Mouse (Mus musculus): Measurements from ENCODE around the gene Ankrd44.

The Ankrd44 gene

GRCm38 (mm10) chr1:54888449-54888848 is 37.7 kb downstream of the Ankrd44 start:
- no peak for DNase-seq (ENCODE audit: low spot score in 2 of 2)

GRCm38 (mm10) chr1:54887873-54888272 is 38.3 kb downstream of the Ankrd44 start:
- DNase-seq (ENCODE audit: low spot score in 2 of 2), result no peak

- DNase-seq (ENCODE audit: low spot score in 2 of 2), result no peak
Measured at GRCm38 (mm10) chr1:54882856-54883467, 43.2 kb downstream of the Ankrd44 start.

- no peak for DNase-seq (ENCODE audit: low spot score in 2 of 2)
Measured at GRCm38 (mm10) chr1:54881523-54881922, 44.7 kb downstream of the Ankrd44 start.

GRCm38 (mm10) chr1:54877423-54878073 is 48.6 kb downstream of the Ankrd44 start:
- no peak for DNase-seq (ENCODE audit: low spot score in 2 of 2)

GRCm38 (mm10) chr1:54877014-54877413 is 49.2 kb downstream of the Ankrd44 start:
- DNase-seq (ENCODE audit: low spot score in 2 of 2), result no peak

- DNase-seq (ENCODE audit: low spot score in 2 of 2), result no peak
Measured at GRCm38 (mm10) chr1:54874094-54874493, 52.1 kb downstream of the Ankrd44 start.

GRCm38 (mm10) chr1:54872857-54873616 is 53.1 kb downstream of the Ankrd44 start:
- no peak for DNase-seq (ENCODE audit: low spot score in 2 of 2)

- no peak for DNase-seq (ENCODE audit: low spot score in 2 of 2)
Measured at GRCm38 (mm10) chr1:54871321-54871720, 54.9 kb downstream of the Ankrd44 start.

GRCm38 (mm10) chr1:54870634-54871033 is 55.6 kb downstream of the Ankrd44 start:
- no peak for DNase-seq (ENCODE audit: low spot score in 2 of 2)

- no peak for DNase-seq (ENCODE audit: low spot score in 2 of 2)
Measured at GRCm38 (mm10) chr1:54867226-54867625, 59.0 kb downstream of the Ankrd44 start.

GRCm38 (mm10) chr1:54866131-54866530 is 60.1 kb downstream of the Ankrd44 start:
- DNase-seq (ENCODE audit: low spot score in 2 of 2), result no peak

- DNase-seq (ENCODE audit: low spot score in 2 of 2), result no peak
Measured at GRCm38 (mm10) chr1:54864928-54865652, 61.1 kb downstream of the Ankrd44 start.

- DNase-seq (ENCODE audit: low spot score in 2 of 2), result no peak
Measured at GRCm38 (mm10) chr1:54860361-54860760, 65.8 kb downstream of the Ankrd44 start.

- DNase-seq (ENCODE audit: low spot score in 2 of 2), result no peak
Measured at GRCm38 (mm10) chr1:54859876-54860275, 66.3 kb downstream of the Ankrd44 start.

- DNase-seq (ENCODE audit: low spot score in 2 of 2), result no peak
Measured at GRCm38 (mm10) chr1:54858898-54859297, 67.3 kb downstream of the Ankrd44 start.

- DNase-seq (ENCODE audit: low spot score in 2 of 2), result no peak
Measured at GRCm38 (mm10) chr1:54856502-54856901, 69.7 kb downstream of the Ankrd44 start.

- DNase-seq (ENCODE audit: low spot score in 2 of 2), result no peak
Measured at GRCm38 (mm10) chr1:54855970-54856369, 70.2 kb downstream of the Ankrd44 start.

GRCm38 (mm10) chr1:54854388-54854787 is 71.8 kb downstream of the Ankrd44 start:
- no peak for DNase-seq (ENCODE audit: low spot score in 2 of 2)

- DNase-seq (ENCODE audit: low spot score in 2 of 2), result no peak
Measured at GRCm38 (mm10) chr1:54853311-54854000, 72.7 kb downstream of the Ankrd44 start.

- no peak for DNase-seq (ENCODE audit: low spot score in 2 of 2)
Measured at GRCm38 (mm10) chr1:54851610-54852009, 74.6 kb downstream of the Ankrd44 start.

- DNase-seq (ENCODE audit: low spot score in 2 of 2), result no peak
Measured at GRCm38 (mm10) chr1:54850077-54850476, 76.1 kb downstream of the Ankrd44 start.
